Mouse (Mus musculus) heart, embryonic 12.5 days (tissue): ENCODE results near the gene Kdm5d. TPM values are rescaled to one million over a fixed set of nuclear protein-coding genes. Genes with fewer than 3 reads are reported as not detected.

Experiments
- ATAC-seq: fragments of 200-750 bp; cut with Nextera tagmentation; 2 replicates; pipeline ENCODE4 v1.8.0; 2017; ENCODE audit warnings: moderate TSS enrichment, moderate library complexity; ENCODE audit not compliant: insufficient number of reproducible peaks, low FRiP score
- H3K27ac ChIP-seq: fragments of 300-500 bp; sonication (generic); 2 replicates; pipeline ENCODE4 v1.5.1; 2016; ENCODE audit warnings: mild to moderate bottlenecking, moderate library complexity; ENCODE audit not compliant: poor library complexity, severe bottlenecking
- H3K27me3 ChIP-seq: fragments of 300-500 bp; sonication (generic); replicated peaks from 2 replicates; pipeline ENCODE4 v1.6.1; 2016; ENCODE audit warnings: mild to moderate bottlenecking, moderate library complexity
- H3K36me3 ChIP-seq: fragments of 300-500 bp; sonication (generic); 2 replicates; pipeline ENCODE4 v1.6.1; 2016; ENCODE audit warnings: mild to moderate bottlenecking, moderate library complexity
- H3K4me1 ChIP-seq: fragments of 300-500 bp; sonication (generic); replicated peaks from 2 replicates; pipeline ENCODE4 v1.6.1; 2016; ENCODE audit warnings: mild to moderate bottlenecking
- H3K4me2 ChIP-seq: fragments of 300-500 bp; sonication (generic); 2 replicates; pipeline ENCODE4 v1.6.1; 2016; ENCODE audit warnings: mild to moderate bottlenecking, moderate library complexity
- H3K4me3 ChIP-seq: fragments of 300-500 bp; sonication (generic); 2 replicates; pipeline ENCODE4 v1.5.1; 2016; ENCODE audit warnings: mild to moderate bottlenecking
- H3K9ac ChIP-seq: fragments of 300-500 bp; sonication (generic); 2 replicates; pipeline ENCODE4 v1.6.1; 2016; ENCODE audit warnings: mild to moderate bottlenecking, moderate library complexity
- H3K9me3 ChIP-seq: fragments of 300-500 bp; sonication (generic); replicated peaks from 2 replicates; pipeline ENCODE4 v1.6.1; 2016; ENCODE audit warnings: mild to moderate bottlenecking, moderate library complexity
- WGBS: fragments of 180-500 bp; shearing (Covaris S2); methylation state at CpG from one replicate; pipeline ENCODE4 v1.1.7; 2016; 5-methylcytosine and 5-hydroxymethylcytosine counted together
- microRNA-seq: library from miRNA; unstranded; fragments of <30 nt; microRNA quantifications from one replicate; pipeline ENCODE4, GENCODE M21; 2017
- polyA plus RNA-seq: library from polyadenylated mRNA; unstranded; fragments of >200 nt; fragmentation: Nextera tagmentation; extraction: Ambion mirVana; gene quantifications from 2 replicates; pipeline ENCODE4 v1.2.1, GENCODE M21; 2016

Gene Kdm5d
- 7.7 TPM in 2 replicates for polyA plus RNA-seq

DNA sequence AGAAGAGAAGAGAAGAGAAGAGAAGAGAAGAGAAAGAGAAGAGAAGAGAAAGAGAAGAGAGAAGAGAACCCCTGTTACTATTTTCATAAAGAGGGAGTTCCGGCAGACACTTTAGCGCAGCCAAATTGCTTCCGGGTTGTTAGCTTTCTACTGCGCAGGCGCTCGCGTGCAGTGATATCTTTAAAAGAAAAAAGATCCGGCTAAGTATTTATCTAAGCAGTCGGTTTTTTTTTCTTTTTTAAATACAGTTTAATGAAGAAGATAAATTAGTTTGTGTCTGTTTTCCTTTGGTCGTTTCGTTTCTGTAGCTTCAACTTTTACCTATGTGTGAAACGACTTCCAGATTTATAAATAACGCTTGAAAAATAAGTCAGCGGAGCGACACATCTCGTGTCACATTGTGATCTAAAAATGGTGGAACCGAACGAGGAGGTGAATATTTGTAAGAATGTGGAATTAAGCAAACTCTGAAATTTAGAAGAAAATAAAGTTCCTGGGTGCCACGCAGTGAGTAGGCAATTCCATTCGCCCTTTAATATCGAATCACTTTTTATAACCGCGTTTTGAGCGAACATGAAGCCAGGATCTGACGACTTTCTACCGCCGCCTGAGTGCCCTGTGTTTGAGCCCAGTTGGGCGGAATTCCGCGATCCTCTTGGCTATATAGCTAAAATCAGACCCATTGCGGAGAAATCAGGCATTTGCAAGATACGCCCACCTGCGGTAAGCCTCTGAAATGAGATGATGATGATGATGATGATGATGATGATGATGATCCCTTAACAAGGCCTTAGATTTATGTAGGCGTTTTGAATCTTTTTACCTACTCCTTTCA, at the start of gene Kdm5d:
TSS of gene Kdm5d (plus strand) at position 396 of the 835 bp plus-strand sequence.
- WGBS, result 5% methylated on average over 34 of the region's 34 CpGs
- H3K36me3 ChIP-seq, result no peaks in the 10 kb centered on the region
- no peaks in the 10 kb centered on the region for H3K4me1 ChIP-seq
- H3K4me2 ChIP-seq, result no peak within 1 kb of the TSS
- no peak within 1 kb of the TSS; the same call in 1 of the 2 replicates for H3K9ac ChIP-seq
- ATAC-seq, result no peak
- no peaks in the 10 kb centered on the region for H3K27me3 ChIP-seq
- no peak within 1 kb of the TSS for H3K27ac ChIP-seq
- H3K4me3 ChIP-seq, result peak within 1 kb of the TSS; percentile 50
- H3K9me3 ChIP-seq, result no peaks in the 10 kb centered on the region

- H3K4me2 ChIP-seq, result no peak overlapping the region
- H3K27ac ChIP-seq, result no peak overlapping the region
- no peak overlapping the region for H3K9ac ChIP-seq
- ATAC-seq, result no peak
- H3K4me1 ChIP-seq, result no peaks in the 10 kb centered on the region
- H3K27me3 ChIP-seq, result no peaks in the 10 kb centered on the region
- H3K9me3 ChIP-seq, result no peaks in the 10 kb centered on the region
- H3K4me3 ChIP-seq, result no peak overlapping the region
- H3K36me3 ChIP-seq, result no peaks in the 10 kb centered on the region
Observed at GRCm38 (mm10) chrY:872404-872803, 25.2 kb upstream of the Kdm5d start.

DNA sequence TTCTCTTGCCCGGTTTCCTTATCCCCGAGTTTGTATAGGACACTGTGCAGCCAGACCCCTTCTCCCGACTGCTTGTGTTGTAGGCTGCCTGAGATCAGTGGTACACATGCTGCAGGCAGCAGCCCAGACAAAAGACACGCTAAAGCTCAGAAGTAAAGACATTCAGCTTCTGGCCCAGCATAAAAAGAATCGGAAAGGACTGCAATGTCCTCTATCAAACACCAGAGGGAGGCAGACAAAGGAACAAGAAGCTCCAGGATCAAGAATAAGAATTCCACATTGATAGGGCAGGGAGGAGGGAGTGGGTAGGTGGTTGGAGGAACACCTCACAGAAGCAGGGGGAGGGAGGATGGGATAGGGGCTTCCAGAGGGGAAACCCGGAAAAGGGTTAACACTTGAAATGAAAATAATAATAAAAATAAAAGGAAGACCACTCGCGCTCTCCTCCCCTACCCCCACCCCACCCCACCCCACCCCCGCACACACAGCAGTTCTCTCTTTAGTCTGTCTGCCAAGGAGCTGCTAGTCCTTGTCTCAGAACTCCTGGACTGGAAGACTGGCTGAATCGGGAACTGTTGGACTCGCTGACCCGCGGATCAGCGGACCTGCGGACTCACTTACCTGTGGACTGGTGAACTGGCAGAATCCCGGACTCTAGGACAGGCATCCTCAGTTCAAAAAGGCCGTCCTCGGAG, 24.6 kb upstream of the Kdm5d start:
- Histone ChIP-seq H3K9ac (no peak overlapping the region), H3K27ac (no peak overlapping the region), H3K4me2 (peak overlapping the region; percentile 16; the same call in 1 of the 2 replicates), H3K4me3 (no peak overlapping the region), H3K36me3 (no peaks in the 10 kb centered on the region), H3K4me1 (no peaks in the 10 kb centered on the region), H3K9me3 (no peaks in the 10 kb centered on the region), H3K27me3 (no peaks in the 10 kb centered on the region)
- no peak for ATAC-seq
- 17% methylated on average over 8 of the region's 18 CpGs for WGBS

Small RNAs within 50 kb of the gene (microRNA-seq; reads per million reads assigned to microRNA genes)
- not detected for gene Gm47281

Other genes starting within 250 kb of the Kdm5d start
- gene Zfy1, start 100.4 kb upstream of the Kdm5d start, polyA plus RNA-seq, result not detected in 2 replicates
- not detected in 2 replicates for gene Uba1y, start 79.1 kb upstream of the Kdm5d start, polyA plus RNA-seq
- gene Eif2s3y, start 112.8 kb downstream of the Kdm5d start, polyA plus RNA-seq, result 33.0 and 35.9 TPM in 2 replicates